Mouse (Mus musculus): ENCODE measurements at regions not wholly inside any gene's neighbourhood (a gene's known extent, or its start where the extent isn't known, plus 50 kb on each side); places are given as distances from the start of the nearest gene placed in this dataset.

GRCm38 (mm10) chr12:16013861-16014630 is 197.3 kb upstream of the Trib2 start:
- Histone ChIP-seq H3K27ac (ENCODE audit: low read depth, low read length) (no peak overlapping the region), H3K36me3 (ENCODE audit: control insufficient read depth, insufficient read depth, low read length) (no peaks in the 10 kb centered on the region), H3K4me3 (ENCODE audit: low read length) (no peak overlapping the region), H3K9me3 (ENCODE audit: control insufficient read depth, low read length) (no peaks in the 10 kb centered on the region), H3K27me3 (replicated peaks; ENCODE audit: control insufficient read depth, insufficient read depth, low read length) (no peaks in the 10 kb centered on the region), H3K9ac (ENCODE audit: low read depth, low read length) (no peak overlapping the region), H3K4me1 (ENCODE audit: control insufficient read depth, insufficient read depth, low read depth, low read length) (peaks cover 4% of the 10 kb centered on the region; the same call in 1 of the 2 replicates), H3K4me2 (ENCODE audit: low read length) (no peak overlapping the region)
- 90% methylated on average over 6 of the region's 6 CpGs for WGBS
- ATAC-seq = no peak

- no peak for ATAC-seq
- WGBS = 80% methylated on average over 2 of the region's 2 CpGs
- no peak overlapping the region for H3K4me2 ChIP-seq (ENCODE audit: low read length)
Observed at GRCm38 (mm10) chr12:16013354-16013753, 196.6 kb upstream of the Trib2 start.

GRCm38 (mm10) chr12:16012081-16012480 is 195.4 kb upstream of the Trib2 start:
- Histone ChIP-seq H3K27ac (ENCODE audit: low read depth, low read length) (no peak overlapping the region), H3K4me3 (ENCODE audit: low read length) (no peak overlapping the region), H3K9me3 (ENCODE audit: control insufficient read depth, low read length) (no peaks in the 10 kb centered on the region), H3K4me1 (ENCODE audit: control insufficient read depth, insufficient read depth, low read depth, low read length) (peaks cover 4% of the 10 kb centered on the region; the same call in 1 of the 2 replicates), H3K4me2 (ENCODE audit: low read length) (no peak overlapping the region), H3K36me3 (ENCODE audit: control insufficient read depth, insufficient read depth, low read length) (no peaks in the 10 kb centered on the region), H3K27me3 (replicated peaks; ENCODE audit: control insufficient read depth, insufficient read depth, low read length) (no peaks in the 10 kb centered on the region), H3K9ac (ENCODE audit: low read depth, low read length) (no peak overlapping the region)
- peak; percentile 50; the same call in 1 of the 2 replicates for ATAC-seq
- 68% methylated on average over 4 of the region's 4 CpGs for WGBS

More at GRCm38 (mm10) chr12:16013354-16013753, 196.6 kb upstream of the Trib2 start:
- H3K27me3 ChIP-seq (replicated peaks; ENCODE audit: control insufficient read depth, insufficient read depth, low read length) = no peaks in the 10 kb centered on the region
- H3K9ac ChIP-seq (ENCODE audit: low read depth, low read length) = no peak overlapping the region
- no peak overlapping the region for H3K27ac ChIP-seq (ENCODE audit: low read depth, low read length)
- no peak overlapping the region for H3K4me3 ChIP-seq (ENCODE audit: low read length)
- H3K9me3 ChIP-seq (ENCODE audit: control insufficient read depth, low read length) = no peaks in the 10 kb centered on the region
- peaks cover 4% of the 10 kb centered on the region; the same call in 1 of the 2 replicates for H3K4me1 ChIP-seq (ENCODE audit: control insufficient read depth, insufficient read depth, low read depth, low read length)
- no peaks in the 10 kb centered on the region for H3K36me3 ChIP-seq (ENCODE audit: control insufficient read depth, insufficient read depth, low read length)

GRCm38 (mm10) chr12:16009822-16010620 is 193.3 kb upstream of the Trib2 start:
- Histone ChIP-seq H3K4me1 (ENCODE audit: control insufficient read depth, insufficient read depth, low read depth, low read length) (peaks cover 4% of the 10 kb centered on the region; the same call in 1 of the 2 replicates), H3K4me3 (ENCODE audit: low read length) (no peak overlapping the region), H3K9me3 (ENCODE audit: control insufficient read depth, low read length) (no peaks in the 10 kb centered on the region), H3K36me3 (ENCODE audit: control insufficient read depth, insufficient read depth, low read length) (no peaks in the 10 kb centered on the region), H3K9ac (ENCODE audit: low read depth, low read length) (0 out of 2 replicates have a peak overlapping the region, but pooled peaks have one; percentile 3), H3K27ac (ENCODE audit: low read depth, low read length) (no peak overlapping the region), H3K27me3 (replicated peaks; ENCODE audit: control insufficient read depth, insufficient read depth, low read length) (no peaks in the 10 kb centered on the region), H3K4me2 (ENCODE audit: low read length) (no peak overlapping the region)
- 68% methylated on average over 10 of the region's 10 CpGs for WGBS
- no peak for ATAC-seq

GRCm38 (mm10) chr12:16008763-16009515 is 192.2 kb upstream of the Trib2 start:
- H3K9me3 ChIP-seq (ENCODE audit: control insufficient read depth, low read length) = no peaks in the 10 kb centered on the region
- H3K27ac ChIP-seq (ENCODE audit: low read depth, low read length) = no peak overlapping the region
- no peaks in the 10 kb centered on the region for H3K36me3 ChIP-seq (ENCODE audit: control insufficient read depth, insufficient read depth, low read length)
- peak; percentile 64 for ATAC-seq
- 44% methylated on average over 3 of the region's 3 CpGs for WGBS
- no peak overlapping the region for H3K4me3 ChIP-seq (ENCODE audit: low read length)
- no peak overlapping the region for H3K4me2 ChIP-seq (ENCODE audit: low read length)
- H3K4me1 ChIP-seq (ENCODE audit: control insufficient read depth, insufficient read depth, low read depth, low read length) = peaks cover 4% of the 10 kb centered on the region; the same call in 1 of the 2 replicates
- no peak overlapping the region for H3K9ac ChIP-seq (ENCODE audit: low read depth, low read length)
- H3K27me3 ChIP-seq (replicated peaks; ENCODE audit: control insufficient read depth, insufficient read depth, low read length) = no peaks in the 10 kb centered on the region

GRCm38 (mm10) chr12:16008261-16008660 is 191.5 kb upstream of the Trib2 start:
- Histone ChIP-seq H3K4me3 (ENCODE audit: low read length) (no peak overlapping the region), H3K9me3 (ENCODE audit: control insufficient read depth, low read length) (no peaks in the 10 kb centered on the region), H3K27me3 (replicated peaks; ENCODE audit: control insufficient read depth, insufficient read depth, low read length) (no peaks in the 10 kb centered on the region), H3K4me2 (ENCODE audit: low read length) (no peak overlapping the region), H3K36me3 (ENCODE audit: control insufficient read depth, insufficient read depth, low read length) (no peaks in the 10 kb centered on the region), H3K9ac (ENCODE audit: low read depth, low read length) (no peak overlapping the region), H3K27ac (ENCODE audit: low read depth, low read length) (no peak overlapping the region), H3K4me1 (ENCODE audit: control insufficient read depth, insufficient read depth, low read depth, low read length) (peaks cover 4% of the 10 kb centered on the region; the same call in 1 of the 2 replicates)
- WGBS = 78% methylated on average over 4 of the region's 4 CpGs
- ATAC-seq = no peak

- peaks cover 4% of the 10 kb centered on the region; the same call in 1 of the 2 replicates for H3K4me1 ChIP-seq (ENCODE audit: control insufficient read depth, insufficient read depth, low read depth, low read length)
- H3K36me3 ChIP-seq (ENCODE audit: control insufficient read depth, insufficient read depth, low read length) = no peaks in the 10 kb centered on the region
- no peak overlapping the region for H3K9ac ChIP-seq (ENCODE audit: low read depth, low read length)
- H3K27me3 ChIP-seq (replicated peaks; ENCODE audit: control insufficient read depth, insufficient read depth, low read length) = no peaks in the 10 kb centered on the region
- no peak overlapping the region for H3K27ac ChIP-seq (ENCODE audit: low read depth, low read length)
- H3K9me3 ChIP-seq (ENCODE audit: control insufficient read depth, low read length) = no peaks in the 10 kb centered on the region
- no peak overlapping the region for H3K4me2 ChIP-seq (ENCODE audit: low read length)
- WGBS = 88% methylated on average over 5 of the region's 5 CpGs
- no peak for ATAC-seq
- no peak overlapping the region for H3K4me3 ChIP-seq (ENCODE audit: low read length)
Observed at GRCm38 (mm10) chr12:16006688-16007087, 190.0 kb upstream of the Trib2 start.

GRCm38 (mm10) chr12:16006286-16006685 is 189.6 kb upstream of the Trib2 start:
- H3K27me3 ChIP-seq (replicated peaks; ENCODE audit: control insufficient read depth, insufficient read depth, low read length) = no peaks in the 10 kb centered on the region
- no peak overlapping the region for H3K27ac ChIP-seq (ENCODE audit: low read depth, low read length)
- H3K9ac ChIP-seq (ENCODE audit: low read depth, low read length) = no peak overlapping the region
- no peak overlapping the region for H3K4me2 ChIP-seq (ENCODE audit: low read length)
- no peaks in the 10 kb centered on the region for H3K36me3 ChIP-seq (ENCODE audit: control insufficient read depth, insufficient read depth, low read length)
- H3K4me1 ChIP-seq (ENCODE audit: control insufficient read depth, insufficient read depth, low read depth, low read length) = peaks cover 4% of the 10 kb centered on the region; the same call in 1 of the 2 replicates
- ATAC-seq = no peak
- no peaks in the 10 kb centered on the region for H3K9me3 ChIP-seq (ENCODE audit: control insufficient read depth, low read length)
- no peak overlapping the region for H3K4me3 ChIP-seq (ENCODE audit: low read length)
- 94% methylated on average over 5 of the region's 5 CpGs for WGBS

All from hindbrain, embryonic 16.5 days (tissue).